Mouse (Mus musculus) brain, embryonic 14.5 days (tissue): ENCODE measurements at regions not wholly inside any gene's neighbourhood (a gene's known extent, or its start where the extent isn't known, plus 50 kb on each side); places are given as distances from the start of the nearest gene placed in this dataset.

Experiments used
- CTCF ChIP-seq: fragments of 200-500 bp; IDR thresholded peaks from 2 replicates; pipeline ENCODE4 v1.5.1; 2012; ENCODE audit warnings: inconsistent platforms, mild to moderate bottlenecking, moderate library complexity, borderline replicate concordance; ENCODE audit not compliant: insufficient read depth, insufficient read length; ENCODE audit errors: extremely low read depth
- POLR2A ChIP-seq: fragments of 200-500 bp; IDR thresholded peaks from 2 replicates; pipeline ENCODE4 v1.6.1; 2012; ENCODE audit warnings: mild to moderate bottlenecking, inconsistent platforms, borderline replicate concordance; ENCODE audit not compliant: poor library complexity, insufficient read depth, insufficient read length, severe bottlenecking; ENCODE audit errors: extremely low read depth

DNA sequence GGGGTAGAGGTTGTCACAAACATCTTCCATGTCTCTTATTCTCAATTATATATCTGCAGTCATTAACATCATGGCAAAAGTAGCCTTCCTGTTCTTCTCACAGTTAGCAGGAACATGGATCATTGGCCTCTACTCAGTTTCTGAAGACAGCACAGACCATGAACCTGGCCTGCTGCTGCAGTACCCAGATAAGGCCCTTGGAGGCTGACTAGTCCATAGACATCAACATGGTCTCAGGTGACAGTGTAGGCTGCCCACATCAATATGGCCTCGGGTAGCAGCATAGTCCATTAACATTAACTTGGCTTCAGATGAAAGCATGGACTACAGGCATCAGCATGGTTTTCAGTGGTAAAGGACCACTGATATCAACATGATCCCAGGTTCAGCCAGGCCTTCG is 95.9 kb upstream of the Tmtc4 start:
- TF ChIP-seq CTCF (no peak), POLR2A (no peak)
